Mouse (Mus musculus): ENCODE results near the gene Il17ra.

DNA sequence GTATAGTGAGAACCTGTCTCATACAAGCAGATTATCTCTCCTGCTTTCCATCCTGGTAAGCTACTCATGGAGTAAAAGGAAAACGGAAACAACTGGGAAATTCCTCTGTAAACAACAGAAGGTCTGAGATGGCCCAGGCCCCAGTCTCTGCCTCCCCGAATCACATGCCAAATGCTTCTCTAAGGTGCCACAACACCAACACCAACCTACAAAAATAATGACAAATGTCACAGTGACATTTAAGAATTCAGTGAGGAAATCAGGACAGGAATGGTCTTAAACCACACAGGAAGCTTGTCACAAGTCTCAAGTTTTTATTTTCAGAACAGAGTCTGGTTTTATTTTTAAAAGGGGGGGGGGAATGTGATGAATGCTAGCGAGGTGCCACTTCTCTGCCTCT, 25.6 kb downstream of the Il17ra start:
- TF ChIP-seq CTCF (IDR thresholded peaks at IDR 0.05; ENCODE audit: insufficient read depth, low read depth, low read length) (no peak), POLR2A (IDR thresholded peaks at IDR 0.05; ENCODE audit: insufficient read depth, low read depth, low read length) (no peak)
